Mouse (Mus musculus): ENCODE data around the gene Ceacam1. TPM values are rescaled to one million over a fixed set of nuclear protein-coding genes. Genes with fewer than 3 reads are reported as not detected.
"Not testable (repeated sequence)": the region's sequence is repeated elsewhere in the genome, so short reads cannot be mapped to it uniquely, and the experiment has no call there.

Gene Ceacam1
- polyA plus RNA-seq (2015; fragmentation: Nextera tagmentation; extraction: Ambion mirVana): 5.3 and 5.8 TPM in 2 replicates

- H3K9me3 ChIP-seq, H3K4me3 ChIP-seq, H3K9ac ChIP-seq, H3K4me2 ChIP-seq, H3K27me3 ChIP-seq, H3K36me3 ChIP-seq, H3K4me1 ChIP-seq: not testable (repeated sequence)
- 15% methylated on average over 5 of the region's 5 CpGs for WGBS
- peak; percentile 27; the same call in 1 of the 2 replicates for ATAC-seq (ENCODE audit: borderline replicate concordance, extremely low read depth, low FRiP score, low TSS enrichment)
- H3K27ac ChIP-seq: peak within 1 kb of the TSS; percentile 37; the same call in 1 of the 2 replicates
Measured at GRCm38 (mm10) chr7:25477091-25477751, at the start of gene Ceacam1. Gene Ceacam1 (minus strand): TSS chr7:25477603.

- H3K4me3 ChIP-seq; ATAC-seq (ENCODE audit: borderline replicate concordance, extremely low read depth, low FRiP score, low TSS enrichment); H3K36me3 ChIP-seq; H3K4me1 ChIP-seq; H3K27ac ChIP-seq; H3K4me2 ChIP-seq; H3K27me3 ChIP-seq; H3K9me3 ChIP-seq; H3K9ac ChIP-seq: not testable (repeated sequence)
- WGBS: 51% methylated on average over 2 of the region's 5 CpGs
Measured at GRCm38 (mm10) chr7:25516070-25516777, 38.8 kb upstream of the Ceacam1 start.

- not testable (repeated sequence) for H3K27me3 ChIP-seq; H3K4me3 ChIP-seq; ATAC-seq (ENCODE audit: borderline replicate concordance, extremely low read depth, low FRiP score, low TSS enrichment); H3K36me3 ChIP-seq; H3K9me3 ChIP-seq; H3K4me2 ChIP-seq; H3K4me1 ChIP-seq; H3K27ac ChIP-seq; H3K9ac ChIP-seq
- 57% methylated on average over 1 of the region's 1 CpGs for WGBS
Measured at GRCm38 (mm10) chr7:25515667-25516066, 38.3 kb upstream of the Ceacam1 start.

- Histone ChIP-seq H3K36me3 (no peaks in the 10 kb centered on the region), H3K4me2 (no peak overlapping the region), H3K27me3 (no peaks in the 10 kb centered on the region), H3K4me1 (peaks cover 10% of the 10 kb centered on the region; the same call in 1 of the 2 replicates), H3K27ac (no peak overlapping the region), H3K9ac (no peak overlapping the region), H3K4me3 (no peak overlapping the region), H3K9me3 (no peaks in the 10 kb centered on the region)
- 2% methylated on average over 3 of the region's 3 CpGs for WGBS
- ATAC-seq (ENCODE audit: borderline replicate concordance, extremely low read depth, low FRiP score, low TSS enrichment): no peak
Measured at GRCm38 (mm10) chr7:25509925-25510324, 32.5 kb upstream of the Ceacam1 start.

GRCm38 (mm10) chr7:25494649-25495048 lies 17.2 kb upstream of the Ceacam1 start:
- Histone ChIP-seq H3K9ac (no peak overlapping the region), H3K4me2 (no peak overlapping the region), H3K36me3 (no peaks in the 10 kb centered on the region), H3K27me3 (no peaks in the 10 kb centered on the region), H3K9me3 (no peaks in the 10 kb centered on the region), H3K27ac (no peak overlapping the region), H3K4me1 (no peaks in the 10 kb centered on the region), H3K4me3 (no peak overlapping the region)
- 86% methylated on average over 1 of the region's 1 CpGs for WGBS
- ATAC-seq (ENCODE audit: borderline replicate concordance, extremely low read depth, low FRiP score, low TSS enrichment): no peak

GRCm38 (mm10) chr7:25490698-25491097 lies 13.3 kb upstream of the Ceacam1 start:
- H3K4me2 ChIP-seq; H3K27ac ChIP-seq; H3K9ac ChIP-seq; ATAC-seq (ENCODE audit: borderline replicate concordance, extremely low read depth, low FRiP score, low TSS enrichment); H3K4me1 ChIP-seq; H3K27me3 ChIP-seq; H3K4me3 ChIP-seq; H3K36me3 ChIP-seq; H3K9me3 ChIP-seq: not testable (repeated sequence)
- WGBS: no CpG with 5 or more reads among the region's 1 CpGs

- not testable (repeated sequence) for H3K4me3 ChIP-seq; H3K9ac ChIP-seq; H3K4me1 ChIP-seq; H3K9me3 ChIP-seq; ATAC-seq (ENCODE audit: borderline replicate concordance, extremely low read depth, low FRiP score, low TSS enrichment); H3K27ac ChIP-seq; H3K36me3 ChIP-seq; H3K4me2 ChIP-seq; H3K27me3 ChIP-seq
- 80% methylated on average over 3 of the region's 3 CpGs for WGBS
Measured at GRCm38 (mm10) chr7:25489382-25489781, 12.0 kb upstream of the Ceacam1 start.

- Histone ChIP-seq H3K27me3 (no peaks in the 10 kb centered on the region), H3K4me1 (no peaks in the 10 kb centered on the region), H3K27ac (no peak overlapping the region), H3K9ac (no peak overlapping the region), H3K4me3 (no peak overlapping the region), H3K36me3 (no peaks in the 10 kb centered on the region), H3K4me2 (no peak overlapping the region), H3K9me3 (no peaks in the 10 kb centered on the region)
- ATAC-seq (ENCODE audit: borderline replicate concordance, extremely low read depth, low FRiP score, low TSS enrichment): no peak
- WGBS: 8% methylated on average over 1 of the region's 1 CpGs
Measured at GRCm38 (mm10) chr7:25486186-25486585, 8.8 kb upstream of the Ceacam1 start.

GRCm38 (mm10) chr7:25485061-25485460 lies 7.7 kb upstream of the Ceacam1 start:
- 67% methylated on average over 5 of the region's 5 CpGs for WGBS
- H3K4me2 ChIP-seq: no peak overlapping the region
- no peak for ATAC-seq (ENCODE audit: borderline replicate concordance, extremely low read depth, low FRiP score, low TSS enrichment)
- no peaks in the 10 kb centered on the region for H3K27me3 ChIP-seq
- no peaks in the 10 kb centered on the region for H3K36me3 ChIP-seq
- H3K4me3 ChIP-seq: no peak overlapping the region
- H3K4me1 ChIP-seq: no peaks in the 10 kb centered on the region
- H3K27ac ChIP-seq: no peak overlapping the region
- H3K9me3 ChIP-seq: no peaks in the 10 kb centered on the region
- no peak overlapping the region for H3K9ac ChIP-seq

GRCm38 (mm10) chr7:25483133-25483735 lies 5.8 kb upstream of the Ceacam1 start:
- H3K27me3 ChIP-seq: no peaks in the 10 kb centered on the region
- H3K9me3 ChIP-seq: no peaks in the 10 kb centered on the region
- 60% methylated on average over 8 of the region's 8 CpGs for WGBS
- no peak overlapping the region for H3K9ac ChIP-seq
- no peaks in the 10 kb centered on the region for H3K4me1 ChIP-seq
- no peak overlapping the region for H3K4me2 ChIP-seq
- H3K27ac ChIP-seq: no peak overlapping the region
- H3K36me3 ChIP-seq: no peaks in the 10 kb centered on the region
- peak; percentile 39; the same call in 1 of the 2 replicates for ATAC-seq (ENCODE audit: borderline replicate concordance, extremely low read depth, low FRiP score, low TSS enrichment)
- H3K4me3 ChIP-seq: no peak overlapping the region

- H3K27ac ChIP-seq; H3K9ac ChIP-seq; H3K27me3 ChIP-seq; H3K4me3 ChIP-seq; H3K4me1 ChIP-seq; H3K9me3 ChIP-seq; H3K4me2 ChIP-seq; ATAC-seq (ENCODE audit: borderline replicate concordance, extremely low read depth, low FRiP score, low TSS enrichment); H3K36me3 ChIP-seq: not testable (repeated sequence)
- WGBS: 64% methylated on average over 8 of the region's 8 CpGs
Measured at GRCm38 (mm10) chr7:25480791-25481190, 3.4 kb upstream of the Ceacam1 start.

- Histone ChIP-seq H3K4me2 (no peak overlapping the region), H3K4me3 (no peak overlapping the region), H3K27me3 (no peaks in the 10 kb centered on the region), H3K27ac (no peak overlapping the region), H3K4me1 (no peaks in the 10 kb centered on the region), H3K9me3 (no peaks in the 10 kb centered on the region), H3K9ac (no peak overlapping the region), H3K36me3 (no peaks in the 10 kb centered on the region)
- no peak for ATAC-seq (ENCODE audit: borderline replicate concordance, extremely low read depth, low FRiP score, low TSS enrichment)
- WGBS: 0% methylated on average over 1 of the region's 1 CpGs
Measured at GRCm38 (mm10) chr7:25479440-25479839, 2.0 kb upstream of the Ceacam1 start.
